Mouse (Mus musculus): ENCODE measurements around the gene Ptk6. TPM values are rescaled to one million over a fixed set of nuclear protein-coding genes. Genes with fewer than 3 reads are reported as not detected.
A peak's percentile ranks its signal among the peaks of the same experiment; 100 is the strongest.

The Ptk6 gene
- polyA plus RNA-seq (2014; fragmentation: Nextera tagmentation; extraction: Ambion mirVana) = 0.04 TPM in 1 of 2 replicates, not detected in the other

- Histone ChIP-seq H3K4me3 (ENCODE audit: low read depth, low read length) (no peak within 1 kb of the TSS), H3K9ac (ENCODE audit: low read length) (no peak within 1 kb of the TSS), H3K4me2 (ENCODE audit: low read depth, severe bottlenecking) (no peak within 1 kb of the TSS), H3K36me3 (ENCODE audit: control insufficient read depth, insufficient read depth, low read length) (no peaks in the 10 kb centered on the region), H3K4me1 (ENCODE audit: control insufficient read depth, insufficient read depth, low read length) (no peaks in the 10 kb centered on the region), H3K27ac (replicated peaks; ENCODE audit: low read depth, low read length) (no peak within 1 kb of the TSS), H3K27me3 (ENCODE audit: control insufficient read depth, insufficient read depth, low read length) (no peaks in the 10 kb centered on the region), H3K9me3 (ENCODE audit: control insufficient read depth, low read length) (no peaks in the 10 kb centered on the region)
- WGBS = 87% methylated on average over 3 of the region's 3 CpGs
- DNase-seq (ENCODE audit: low spot score) (no peak), ATAC-seq (ENCODE audit: insufficient number of reproducible peaks, low FRiP score, low TSS enrichment, low read depth) (no peak)
Observed at GRCm38 (mm10) chr2:181202422-181202821, at the start of gene Ptk6. Ptk6 (minus strand) TSS chr2:181202789.

- Histone ChIP-seq H3K9me3 (ENCODE audit: control insufficient read depth, low read length) (no peaks in the 10 kb centered on the region), H3K4me2 (ENCODE audit: low read depth, severe bottlenecking) (no peak overlapping the region), H3K27ac (replicated peaks; ENCODE audit: low read depth, low read length) (no peak overlapping the region), H3K36me3 (ENCODE audit: control insufficient read depth, insufficient read depth, low read length) (peaks cover 19% of the 10 kb centered on the region), H3K9ac (ENCODE audit: low read length) (no peak overlapping the region), H3K4me3 (ENCODE audit: low read depth, low read length) (no peak overlapping the region), H3K27me3 (ENCODE audit: control insufficient read depth, insufficient read depth, low read length) (no peaks in the 10 kb centered on the region), H3K4me1 (ENCODE audit: control insufficient read depth, insufficient read depth, low read length) (no peaks in the 10 kb centered on the region)
- WGBS = 90% methylated on average over 1 of the region's 1 CpGs
- no peak for DNase-seq (ENCODE audit: low spot score)
- no peak for ATAC-seq (ENCODE audit: insufficient number of reproducible peaks, low FRiP score, low TSS enrichment, low read depth)
Observed at GRCm38 (mm10) chr2:181251841-181252240, 49.3 kb upstream of the Ptk6 start.

GRCm38 (mm10) chr2:181249217-181249616 lies 46.6 kb upstream of the Ptk6 start:
- peaks cover 8% of the 10 kb centered on the region for H3K36me3 ChIP-seq (ENCODE audit: control insufficient read depth, insufficient read depth, low read length)
- ATAC-seq (ENCODE audit: insufficient number of reproducible peaks, low FRiP score, low TSS enrichment, low read depth) (no peak), DNase-seq (ENCODE audit: low spot score) (no peak)
- no peak overlapping the region for H3K4me2 ChIP-seq (ENCODE audit: low read depth, severe bottlenecking)
- no peaks in the 10 kb centered on the region for H3K27me3 ChIP-seq (ENCODE audit: control insufficient read depth, insufficient read depth, low read length)
- H3K27ac ChIP-seq (replicated peaks; ENCODE audit: low read depth, low read length) = no peak overlapping the region
- 89% methylated on average over 10 of the region's 10 CpGs for WGBS
- no peak overlapping the region for H3K4me3 ChIP-seq (ENCODE audit: low read depth, low read length)
- no peaks in the 10 kb centered on the region for H3K9me3 ChIP-seq (ENCODE audit: control insufficient read depth, low read length)
- H3K9ac ChIP-seq (ENCODE audit: low read length) = no peak overlapping the region
- H3K4me1 ChIP-seq (ENCODE audit: control insufficient read depth, insufficient read depth, low read length) = no peaks in the 10 kb centered on the region

GRCm38 (mm10) chr2:181245031-181245430 lies 42.4 kb upstream of the Ptk6 start:
- DNase-seq (ENCODE audit: low spot score) (no peak), ATAC-seq (ENCODE audit: insufficient number of reproducible peaks, low FRiP score, low TSS enrichment, low read depth) (no peak)
- H3K27me3 ChIP-seq (ENCODE audit: control insufficient read depth, insufficient read depth, low read length) = no peaks in the 10 kb centered on the region
- H3K4me1 ChIP-seq (ENCODE audit: control insufficient read depth, insufficient read depth, low read length) = 0 out of 2 replicates have a peak, but pooled peaks cover 3% of the 10 kb centered on the region
- H3K27ac ChIP-seq (replicated peaks; ENCODE audit: low read depth, low read length) = no peak overlapping the region
- H3K9ac ChIP-seq (ENCODE audit: low read length) = no peak overlapping the region
- no peaks in the 10 kb centered on the region for H3K9me3 ChIP-seq (ENCODE audit: control insufficient read depth, low read length)
- H3K4me2 ChIP-seq (ENCODE audit: low read depth, severe bottlenecking) = no peak overlapping the region
- 38% methylated on average over 2 of the region's 2 CpGs for WGBS
- H3K36me3 ChIP-seq (ENCODE audit: control insufficient read depth, insufficient read depth, low read length) = no peaks in the 10 kb centered on the region
- H3K4me3 ChIP-seq (ENCODE audit: low read depth, low read length) = no peak overlapping the region

GRCm38 (mm10) chr2:181243706-181244394 lies 41.3 kb upstream of the Ptk6 start:
- no peak overlapping the region for H3K27ac ChIP-seq (replicated peaks; ENCODE audit: low read depth, low read length)
- H3K27me3 ChIP-seq (ENCODE audit: control insufficient read depth, insufficient read depth, low read length) = no peaks in the 10 kb centered on the region
- no peak for ATAC-seq (ENCODE audit: insufficient number of reproducible peaks, low FRiP score, low TSS enrichment, low read depth)
- no peaks in the 10 kb centered on the region for H3K9me3 ChIP-seq (ENCODE audit: control insufficient read depth, low read length)
- 0 out of 2 replicates have a peak, but pooled peaks cover 3% of the 10 kb centered on the region for H3K4me1 ChIP-seq (ENCODE audit: control insufficient read depth, insufficient read depth, low read length)
- no peaks in the 10 kb centered on the region for H3K36me3 ChIP-seq (ENCODE audit: control insufficient read depth, insufficient read depth, low read length)
- H3K4me2 ChIP-seq (ENCODE audit: low read depth, severe bottlenecking) = no peak overlapping the region
- H3K4me3 ChIP-seq (ENCODE audit: low read depth, low read length) = no peak overlapping the region
- no peak overlapping the region for H3K9ac ChIP-seq (ENCODE audit: low read length)
- 31% methylated on average over 11 of the region's 11 CpGs for WGBS
- DNase-seq (ENCODE audit: low spot score) = no peak

- Histone ChIP-seq H3K27ac (replicated peaks; ENCODE audit: low read depth, low read length) (no peak overlapping the region), H3K9ac (ENCODE audit: low read length) (no peak overlapping the region), H3K27me3 (ENCODE audit: control insufficient read depth, insufficient read depth, low read length) (no peaks in the 10 kb centered on the region), H3K4me2 (ENCODE audit: low read depth, severe bottlenecking) (peak overlapping the region; percentile 65), H3K4me1 (ENCODE audit: control insufficient read depth, insufficient read depth, low read length) (0 out of 2 replicates have a peak, but pooled peaks cover 3% of the 10 kb centered on the region), H3K36me3 (ENCODE audit: control insufficient read depth, insufficient read depth, low read length) (no peaks in the 10 kb centered on the region), H3K4me3 (ENCODE audit: low read depth, low read length) (peak overlapping the region; percentile 38; the same call in 1 of the 2 replicates), H3K9me3 (ENCODE audit: control insufficient read depth, low read length) (no peaks in the 10 kb centered on the region)
- WGBS = 61% methylated on average over 3 of the region's 3 CpGs
- no peak for ATAC-seq (ENCODE audit: insufficient number of reproducible peaks, low FRiP score, low TSS enrichment, low read depth)
- no peak for DNase-seq (ENCODE audit: low spot score)
Observed at GRCm38 (mm10) chr2:181242314-181242665, 39.7 kb upstream of the Ptk6 start.

GRCm38 (mm10) chr2:181241602-181242313 lies 39.2 kb upstream of the Ptk6 start, which contains the start of gene Helz2:
Helz2 (minus strand) TSS chr2:181242027.
- peak within 1 kb of the TSS; percentile 38 for H3K4me3 ChIP-seq (ENCODE audit: low read depth, low read length)
- H3K27me3 ChIP-seq (ENCODE audit: control insufficient read depth, insufficient read depth, low read length) = no peaks in the 10 kb centered on the region
- ATAC-seq (ENCODE audit: insufficient number of reproducible peaks, low FRiP score, low TSS enrichment, low read depth) (0 out of 2 replicates have a peak, but pooled peaks have one; percentile 33), DNase-seq (ENCODE audit: low spot score) (peak; percentile 40)
- H3K9me3 ChIP-seq (ENCODE audit: control insufficient read depth, low read length) = no peaks in the 10 kb centered on the region
- H3K36me3 ChIP-seq (ENCODE audit: control insufficient read depth, insufficient read depth, low read length) = no peaks in the 10 kb centered on the region
- H3K4me1 ChIP-seq (ENCODE audit: control insufficient read depth, insufficient read depth, low read length) = 0 out of 2 replicates have a peak, but pooled peaks cover 3% of the 10 kb centered on the region
- H3K9ac ChIP-seq (ENCODE audit: low read length) = peak within 1 kb of the TSS; percentile 60
- H3K4me2 ChIP-seq (ENCODE audit: low read depth, severe bottlenecking) = peak within 1 kb of the TSS; percentile 65
- WGBS = 9% methylated on average over 16 of the region's 16 CpGs
- no peak within 1 kb of the TSS for H3K27ac ChIP-seq (replicated peaks; ENCODE audit: low read depth, low read length)

- 90% methylated on average over 13 of the region's 13 CpGs for WGBS
- peak overlapping the region; percentile 65; the same call in 1 of the 2 replicates for H3K4me2 ChIP-seq (ENCODE audit: low read depth, severe bottlenecking)
- H3K36me3 ChIP-seq (ENCODE audit: control insufficient read depth, insufficient read depth, low read length) = no peaks in the 10 kb centered on the region
- no peak for ATAC-seq (ENCODE audit: insufficient number of reproducible peaks, low FRiP score, low TSS enrichment, low read depth)
- no peaks in the 10 kb centered on the region for H3K9me3 ChIP-seq (ENCODE audit: control insufficient read depth, low read length)
- DNase-seq (ENCODE audit: low spot score) = no peak
- H3K4me3 ChIP-seq (ENCODE audit: low read depth, low read length) = no peak overlapping the region
- H3K27me3 ChIP-seq (ENCODE audit: control insufficient read depth, insufficient read depth, low read length) = no peaks in the 10 kb centered on the region
- no peak overlapping the region for H3K27ac ChIP-seq (replicated peaks; ENCODE audit: low read depth, low read length)
- H3K9ac ChIP-seq (ENCODE audit: low read length) = peak overlapping the region; percentile 22; the same call in 1 of the 2 replicates
- 0 out of 2 replicates have a peak, but pooled peaks cover 3% of the 10 kb centered on the region for H3K4me1 ChIP-seq (ENCODE audit: control insufficient read depth, insufficient read depth, low read length)
Observed at GRCm38 (mm10) chr2:181240806-181241440, 38.3 kb upstream of the Ptk6 start.
